Mouse (Mus musculus) cerebellum, postnatal 4 days (tissue): ENCODE measurements around the gene Dynll2.
"Not testable (repeated sequence)": the region's sequence is repeated elsewhere in the genome, so short reads cannot be mapped to it uniquely, and the experiment has no call there.

Source experiments
- DNase-seq, 2 experiments: peaks; one replicate each; pipeline ENCODE4 v3.0.0; 2022; ENCODE audit warnings: low spot score in 2 of 2, mixed read lengths in 1 of 2

Dynll2 gene

DNA sequence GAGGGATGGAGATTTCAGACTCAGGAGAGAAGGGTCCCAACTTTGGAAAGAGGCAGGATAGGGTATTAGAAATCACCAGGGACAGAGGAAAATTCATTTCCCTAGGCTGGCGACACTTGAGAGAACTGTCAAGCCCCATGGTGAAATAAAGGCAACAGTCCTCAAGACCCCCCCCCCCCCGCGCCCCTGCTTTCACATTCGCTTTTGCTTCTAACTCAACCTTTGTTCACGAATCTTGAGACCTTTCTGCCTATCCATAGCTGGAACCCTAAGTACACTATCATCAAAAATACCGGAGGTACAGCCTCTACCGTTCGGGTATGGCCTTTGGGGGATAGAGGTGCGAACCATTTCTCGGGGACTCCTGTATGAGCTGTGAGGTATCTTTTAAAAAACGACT is 528 bp upstream of the Dynll2 start:
- no peak for DNase-seq

DNA sequence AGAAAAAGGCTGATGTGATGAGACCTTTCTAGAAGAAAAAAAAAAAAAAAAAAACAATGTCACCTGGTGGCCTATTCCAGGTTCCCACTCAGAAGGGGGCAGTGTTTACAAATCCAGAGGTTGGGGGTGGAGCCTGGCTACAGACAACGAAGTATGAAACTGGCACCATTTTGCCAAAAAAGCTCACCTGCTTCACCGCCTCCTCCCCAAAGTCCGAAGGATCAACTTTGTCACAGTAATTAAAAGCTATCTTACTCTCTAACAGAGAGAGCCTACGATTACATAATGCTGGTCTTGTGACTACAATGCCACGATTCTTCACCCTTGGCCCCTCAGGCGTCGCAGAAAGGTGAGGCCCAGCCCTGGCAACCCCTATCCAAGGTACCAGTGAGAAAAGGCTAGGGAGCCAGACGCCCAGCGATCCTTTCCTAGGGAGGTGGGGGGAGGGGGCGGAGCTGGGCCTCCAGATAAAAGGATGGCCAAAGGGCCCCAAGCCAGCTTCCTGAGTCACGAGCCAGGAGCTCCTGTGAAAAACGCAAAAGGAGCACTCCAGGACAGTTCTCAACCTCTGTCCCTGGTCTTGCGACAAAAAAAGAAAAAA is 1.1 kb downstream of the Dynll2 start:
- peak; percentile 24 to 56 for DNase-seq

DNA sequence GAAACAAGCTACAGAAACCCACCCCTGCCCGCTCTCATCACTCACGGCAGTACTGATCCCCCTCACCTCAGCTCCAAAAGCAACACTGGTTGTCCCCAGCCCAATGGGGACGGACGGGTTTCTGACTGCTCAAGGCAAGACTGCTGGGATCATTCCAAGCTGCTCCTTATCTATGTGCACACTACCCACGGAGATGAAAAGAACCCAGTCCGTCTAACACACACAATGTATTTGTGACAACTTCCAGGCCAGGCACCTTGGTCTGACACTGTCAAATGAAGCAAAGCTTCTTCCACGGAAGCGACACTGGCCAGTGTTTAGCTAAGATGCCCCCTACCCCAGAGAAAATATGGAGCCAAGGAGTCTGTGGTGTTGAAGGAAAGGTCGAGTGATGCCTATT is 1.7 kb downstream of the Dynll2 start:
- DNase-seq = no peak

DNA sequence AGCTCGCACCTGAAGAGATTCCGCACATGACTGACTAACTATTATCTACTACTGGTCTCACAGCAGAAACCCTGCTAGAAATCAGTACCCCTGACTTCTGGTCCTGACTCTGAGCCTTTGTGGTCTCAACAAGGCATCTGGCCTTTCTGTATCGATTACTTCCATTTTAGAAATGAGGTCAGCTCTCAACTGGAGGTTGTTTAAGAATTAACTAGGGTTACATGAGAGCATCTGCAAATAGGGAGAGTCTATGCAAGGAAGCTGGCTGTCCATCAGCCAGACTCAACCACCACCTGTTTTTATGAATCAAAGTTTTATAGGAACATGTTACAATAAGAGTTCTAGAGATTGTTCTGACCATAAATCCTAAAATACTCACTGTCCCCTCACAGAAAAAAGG is 2.8 kb downstream of the Dynll2 start:
- DNase-seq = no peak

DNA sequence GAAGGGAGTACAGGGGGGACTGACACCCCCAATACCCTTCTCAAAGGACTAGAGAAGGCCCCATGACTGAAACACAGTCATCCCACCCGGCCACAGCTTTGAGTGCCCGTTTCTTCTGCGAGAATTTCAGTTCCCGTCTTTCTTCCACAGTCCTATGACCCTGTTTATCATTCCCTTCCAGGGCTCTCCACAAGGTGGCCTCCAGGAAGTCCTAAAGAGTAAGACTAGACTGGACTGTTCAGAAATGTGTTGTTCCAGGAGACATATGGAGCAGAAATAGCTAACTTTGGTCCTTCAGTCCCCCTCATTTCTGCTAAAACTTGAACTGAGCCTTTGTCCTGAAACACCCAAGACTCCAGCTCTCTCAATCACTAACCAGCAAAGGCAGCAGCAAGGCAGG is 8.4 kb downstream of the Dynll2 start:
- peak in 1 of 2 experiments; percentile 9 for DNase-seq

DNA sequence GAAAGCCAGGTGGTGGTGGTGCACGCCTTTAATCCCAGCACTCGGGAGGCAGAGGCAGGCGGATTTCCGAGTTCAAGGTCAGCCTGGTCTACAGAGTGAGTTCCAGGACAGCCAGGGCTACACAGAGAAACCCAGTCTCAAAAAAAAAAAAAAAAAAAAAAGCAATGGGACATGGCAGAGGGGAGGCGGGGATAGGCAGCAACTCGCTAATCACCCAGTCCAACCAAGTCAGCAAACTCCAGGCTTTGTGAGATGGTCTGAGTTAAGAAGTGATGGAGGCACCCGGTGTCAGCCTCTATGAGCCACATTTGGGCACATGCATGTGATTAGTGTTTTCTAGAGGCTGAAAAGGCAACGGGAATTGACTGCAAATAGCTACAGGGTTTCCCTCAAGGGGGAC is 10.3 kb downstream of the Dynll2 start:
- not testable (repeated sequence) for DNase-seq

DNA sequence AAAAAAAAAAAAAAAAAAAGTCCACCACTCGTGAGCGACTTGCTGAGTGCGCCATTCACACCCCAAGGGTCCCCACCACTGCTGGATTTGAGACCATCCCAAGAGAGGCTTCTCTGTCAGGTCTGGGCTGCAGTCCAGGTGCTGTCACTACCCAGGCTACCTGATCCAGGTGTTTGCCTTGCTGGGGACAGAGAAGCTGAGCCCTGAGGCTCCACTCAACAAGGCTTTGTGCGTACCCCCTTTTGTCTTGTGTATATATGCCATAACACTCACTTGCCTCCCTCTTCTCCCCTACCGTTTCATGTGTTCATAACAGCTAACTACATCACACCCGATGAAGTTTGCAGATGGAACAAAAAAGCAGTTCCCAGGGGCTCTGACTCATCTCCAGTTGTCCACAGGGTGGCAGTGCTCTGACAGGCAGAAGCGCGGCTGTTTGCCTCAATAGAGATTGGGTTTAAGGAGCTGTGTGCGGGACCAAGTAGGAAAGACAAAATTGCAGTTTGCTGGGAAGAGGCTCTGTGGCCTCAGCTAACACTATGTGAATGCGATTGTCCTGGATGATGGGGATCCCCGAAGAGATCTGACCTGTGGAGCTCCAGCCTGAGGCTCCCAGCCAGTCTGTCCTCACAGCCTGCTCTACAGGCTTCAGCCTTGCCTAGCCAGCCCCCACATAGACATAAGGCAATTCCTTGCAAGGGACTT is 12.7 kb downstream of the Dynll2 start:
- DNase-seq = peak; percentile 43 to 54

DNA sequence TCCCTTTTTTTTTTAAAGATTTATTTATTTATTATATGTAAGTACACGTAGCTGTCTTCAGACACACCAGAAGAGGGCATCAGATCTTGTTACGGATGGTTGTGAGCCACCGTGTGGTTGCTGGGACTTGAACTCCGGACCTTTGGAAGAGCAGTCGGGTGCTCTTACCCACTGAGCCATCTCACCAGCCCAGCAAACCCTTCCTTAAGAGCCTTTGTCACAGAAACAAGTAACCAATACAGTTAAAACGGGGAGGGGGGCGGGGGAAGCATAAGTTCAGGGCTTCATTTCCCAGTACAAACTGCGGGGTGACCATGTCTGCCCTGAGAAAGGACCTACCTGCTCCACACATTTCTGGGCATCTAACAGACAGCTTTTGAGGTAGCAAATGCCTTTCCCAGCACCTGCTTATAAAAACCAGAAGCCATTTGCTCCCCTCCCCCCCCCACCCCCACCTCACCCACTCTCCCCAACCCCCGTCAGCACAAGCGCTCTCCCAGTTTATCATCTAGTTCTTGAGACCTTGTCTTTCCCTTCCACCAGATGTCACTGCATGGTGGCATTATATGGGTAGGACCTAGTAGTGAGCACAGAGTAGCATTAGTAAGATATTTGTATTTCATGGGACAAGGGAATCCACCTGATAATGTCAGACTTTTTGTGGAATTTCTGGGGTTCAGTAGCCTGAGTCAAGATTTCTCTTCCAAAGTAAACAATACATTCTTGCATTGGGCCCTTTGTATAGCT is 13.6 kb downstream of the Dynll2 start:
- DNase-seq = no peak

DNA sequence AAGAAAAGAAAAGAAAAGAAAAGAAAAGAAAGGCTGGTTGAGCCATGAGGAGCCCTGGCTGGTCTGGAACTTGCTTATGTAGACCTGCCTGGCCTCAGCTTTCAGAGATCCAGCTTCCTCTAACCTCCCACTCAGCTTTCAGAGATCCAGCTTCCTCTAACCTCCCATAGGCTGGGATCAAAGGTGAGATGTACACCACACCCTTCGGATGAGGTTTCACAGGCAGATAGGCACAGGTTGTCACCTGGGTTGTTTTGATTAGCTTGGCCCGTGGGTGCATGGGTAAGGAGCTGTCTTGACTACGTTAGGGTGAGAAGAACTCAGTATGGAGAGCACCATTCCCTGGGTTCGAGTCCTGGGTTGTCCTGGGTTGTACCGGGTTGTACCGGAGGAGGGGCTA is 14.5 kb downstream of the Dynll2 start:
- no peak for DNase-seq

DNA sequence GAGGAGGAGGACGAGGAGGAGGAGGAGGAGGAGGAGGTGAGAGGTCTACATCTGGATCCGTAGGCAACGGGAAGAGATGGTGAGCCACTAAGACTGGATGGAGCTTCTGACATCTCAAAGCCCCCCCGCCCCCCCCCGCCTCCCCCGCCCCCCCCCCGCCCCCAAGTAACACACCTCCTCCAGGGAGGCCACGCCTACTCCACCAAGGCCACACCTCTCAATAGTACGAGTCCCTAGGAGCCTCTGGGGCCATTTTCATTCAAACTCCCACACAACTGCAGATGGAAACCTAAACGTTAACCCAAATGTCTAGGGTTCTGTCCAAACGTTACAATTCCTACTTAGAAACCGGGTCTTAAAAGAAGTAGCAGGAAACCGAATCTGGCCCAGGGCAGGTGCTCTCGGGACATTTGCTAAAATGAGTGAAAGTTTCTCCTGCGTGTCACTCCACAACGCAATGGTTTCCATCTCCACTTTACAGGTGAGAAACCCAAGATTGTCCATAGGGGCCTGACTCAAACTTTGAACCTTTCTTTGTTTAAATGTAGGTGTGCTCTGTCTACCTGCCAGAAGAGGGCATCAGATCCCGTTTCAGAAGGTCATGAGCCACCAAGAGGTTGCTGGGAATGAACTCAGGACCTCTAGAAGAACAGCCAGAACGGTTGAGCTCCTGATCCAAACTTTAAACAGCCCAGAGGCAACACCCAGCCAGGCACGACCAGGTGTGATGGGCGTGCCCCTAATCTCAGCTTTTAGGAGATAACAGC is 18.8 kb downstream of the Dynll2 start:
- DNase-seq = no peak

DNA sequence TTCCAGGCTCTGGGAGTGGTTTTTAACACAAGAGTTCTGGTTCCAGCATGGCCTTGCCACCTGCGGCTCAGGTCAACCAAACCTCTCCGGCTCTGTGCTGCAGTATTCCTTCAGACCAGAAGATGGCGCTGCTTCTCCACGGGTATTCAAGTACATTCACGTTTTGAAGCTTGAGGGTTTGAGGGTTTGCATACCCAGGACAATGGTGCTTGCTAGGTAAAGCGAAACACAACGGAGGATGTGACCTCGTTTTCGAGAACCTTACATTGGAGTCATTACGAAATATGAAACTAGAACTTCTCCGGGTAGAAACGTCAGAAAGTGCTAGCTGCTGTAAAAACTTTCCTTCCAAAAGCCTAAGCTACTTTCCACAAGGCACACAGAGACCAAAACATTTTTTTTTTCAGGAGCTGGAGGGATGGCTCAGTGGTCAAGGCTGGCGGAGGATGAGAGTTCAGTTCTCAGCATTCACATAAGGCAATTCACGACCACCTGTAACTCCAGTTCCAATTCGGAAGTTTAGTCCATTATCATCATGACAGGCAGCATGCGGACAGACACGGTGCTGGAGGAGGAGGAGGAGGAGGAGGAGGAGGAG is 19.5 kb downstream of the Dynll2 start:
- DNase-seq = peak; percentile 80 to 92

DNA sequence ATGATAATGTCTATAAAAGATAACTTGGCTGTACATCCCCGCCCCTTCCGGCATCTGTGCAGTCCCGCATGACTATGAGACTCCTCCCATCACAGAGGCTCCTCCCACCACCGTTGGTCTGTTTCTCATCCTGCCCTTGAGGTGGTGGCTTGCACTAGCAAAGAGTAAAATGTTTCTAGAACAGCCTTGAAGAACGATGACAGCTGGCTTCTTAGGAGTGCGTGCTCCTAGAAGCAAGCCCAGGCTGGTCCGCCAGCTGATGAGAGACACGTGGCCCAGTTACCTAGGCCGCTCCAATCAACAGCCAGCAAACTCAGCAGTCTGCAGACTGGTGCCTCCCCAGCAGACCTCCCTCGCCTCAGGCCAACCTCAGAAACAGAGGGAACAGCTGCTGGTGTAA is 21.1 kb downstream of the Dynll2 start:
- DNase-seq = no peak

DNA sequence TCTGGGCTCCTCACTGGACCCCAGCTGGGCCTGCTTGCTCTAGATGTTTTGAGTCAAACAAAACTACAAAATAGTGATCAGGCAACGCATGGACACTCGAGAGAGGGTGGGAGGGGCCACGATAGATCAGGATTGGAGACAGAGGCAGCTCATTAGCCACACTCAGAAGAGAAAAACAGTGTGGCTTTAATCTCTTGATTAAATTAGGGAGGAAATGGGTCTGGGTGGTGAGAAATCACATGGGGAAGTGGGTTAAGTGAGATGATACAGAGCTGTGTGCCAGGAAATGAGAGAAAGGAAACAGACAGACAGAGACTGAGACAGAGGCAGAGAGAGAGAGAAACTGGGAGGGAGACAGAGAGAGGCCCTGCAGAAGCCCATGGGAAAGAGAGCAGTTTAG is 22.0 kb downstream of the Dynll2 start:
- DNase-seq = no peak

DNA sequence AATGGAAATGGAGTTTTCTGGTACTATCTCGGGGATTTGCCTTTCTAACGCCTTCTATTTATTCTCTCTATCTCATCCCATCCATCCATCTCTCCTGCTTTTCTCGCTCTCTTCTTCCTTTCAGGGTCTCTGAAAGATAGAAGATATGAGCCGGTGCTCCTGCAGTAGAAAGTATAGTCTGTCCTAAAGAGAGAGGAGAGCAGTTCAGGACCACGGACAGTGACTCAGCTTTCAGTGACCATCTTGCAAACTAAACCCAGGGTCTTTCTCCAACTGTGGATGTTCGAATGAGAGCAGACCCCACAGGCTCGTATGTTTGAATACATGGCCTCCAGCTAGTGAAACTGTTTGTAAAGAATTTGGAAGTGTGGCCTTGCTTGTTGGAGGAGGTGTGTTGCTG is 30.3 kb downstream of the Dynll2 start:
- DNase-seq = no peak

DNA sequence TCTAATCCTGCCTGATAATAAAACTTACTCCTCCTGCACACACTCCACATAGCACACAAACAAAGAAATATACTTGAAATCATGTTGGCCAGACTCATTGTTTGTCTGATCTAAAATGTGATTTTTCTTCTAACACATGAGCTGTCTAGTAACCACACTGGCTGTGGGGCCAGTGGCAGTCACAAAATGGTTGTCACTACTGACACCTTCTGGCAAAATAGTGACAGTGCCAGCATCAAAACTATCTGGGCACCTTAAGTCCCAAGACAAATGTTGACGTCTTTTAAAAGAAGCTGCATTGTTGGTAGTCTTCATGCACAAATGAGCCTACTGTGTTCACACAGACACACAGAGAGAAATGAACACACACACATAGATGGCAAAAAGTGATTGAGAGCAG is 32.2 kb downstream of the Dynll2 start:
- DNase-seq = no peak

DNA sequence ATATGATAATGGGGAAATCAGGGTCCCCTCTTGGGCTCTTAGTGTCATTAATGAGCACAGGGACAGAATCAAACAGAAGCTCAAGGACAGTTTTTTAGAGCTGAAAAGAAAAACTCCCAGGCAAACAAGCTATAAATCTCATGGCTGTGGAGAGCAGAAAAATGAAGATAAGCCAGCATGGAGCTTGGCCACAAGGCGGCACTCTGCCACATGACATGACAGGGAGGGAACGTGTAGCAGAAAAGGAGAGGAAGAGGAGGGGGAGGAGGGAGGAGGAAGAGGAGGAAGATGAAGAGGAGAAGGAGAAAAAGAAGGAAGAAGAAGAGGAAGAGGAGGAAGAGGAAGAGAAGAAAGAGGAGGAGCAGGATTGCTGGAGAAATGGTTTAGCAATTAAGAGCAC is 37.3 kb downstream of the Dynll2 start:
- DNase-seq = no peak

DNA sequence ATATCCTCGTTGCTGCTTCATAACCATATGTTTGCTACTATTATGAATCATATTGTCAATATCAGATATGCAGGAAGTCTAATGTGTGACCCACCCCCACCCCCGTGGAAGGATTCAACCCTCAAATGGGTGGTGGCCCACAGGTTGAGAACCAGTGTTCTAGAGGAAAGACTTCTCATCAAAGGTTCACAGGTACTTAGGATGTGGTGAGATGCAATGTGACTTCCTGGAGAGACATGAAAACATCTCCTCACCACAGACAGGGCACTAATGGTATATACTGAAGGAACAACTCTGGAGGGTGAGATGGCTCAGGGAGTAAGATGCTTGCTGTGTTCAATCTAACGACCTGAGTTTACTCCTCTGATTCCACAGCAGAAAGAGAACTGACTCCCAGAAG is 51.9 kb downstream of the Dynll2 start:
- DNase-seq = no peak

DNA sequence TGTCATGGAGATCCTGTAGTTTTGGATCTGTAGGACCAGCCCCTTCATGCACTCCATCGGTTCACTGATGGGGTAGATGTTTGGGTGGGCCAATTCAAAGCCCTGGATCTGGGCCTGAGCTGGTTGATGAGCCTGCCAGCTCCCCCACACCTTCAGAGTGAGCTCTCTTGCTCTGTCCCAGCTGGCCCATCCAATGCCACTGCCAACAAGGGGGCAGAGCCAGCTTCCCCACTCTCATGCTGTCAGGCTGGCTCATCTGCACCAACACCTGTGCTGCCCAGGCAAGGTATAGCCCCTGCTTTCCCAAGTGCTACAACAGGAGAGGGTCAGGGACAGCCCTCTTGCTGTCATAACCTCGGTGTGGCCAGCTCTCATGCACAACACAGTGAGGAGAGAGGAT is 53.6 kb downstream of the Dynll2 start:
- DNase-seq = peak in 1 of 2 experiments; percentile 9

DNA sequence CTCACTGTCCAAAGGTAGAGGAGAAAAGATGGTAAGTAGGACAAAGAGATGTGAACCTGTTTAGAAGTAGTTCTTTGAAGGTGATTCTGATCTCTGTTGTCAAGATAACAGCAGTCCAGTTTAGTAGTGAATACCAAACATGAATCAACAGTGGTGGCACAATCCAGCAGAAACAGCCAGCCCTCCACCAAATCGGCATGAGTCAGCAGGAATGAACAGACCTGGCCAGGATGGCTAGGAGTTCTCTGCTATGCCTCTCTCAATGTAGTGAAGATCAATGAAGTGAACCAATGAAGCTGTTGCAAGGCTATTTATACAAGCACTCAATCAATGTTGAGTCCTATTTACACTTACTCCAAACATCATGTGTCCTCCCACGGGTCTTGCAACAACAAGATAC is 57.0 kb downstream of the Dynll2 start:
- no peak for DNase-seq
